ENCODE assay signal across 8 mouse cellular contexts in the genomic region with DNA sequence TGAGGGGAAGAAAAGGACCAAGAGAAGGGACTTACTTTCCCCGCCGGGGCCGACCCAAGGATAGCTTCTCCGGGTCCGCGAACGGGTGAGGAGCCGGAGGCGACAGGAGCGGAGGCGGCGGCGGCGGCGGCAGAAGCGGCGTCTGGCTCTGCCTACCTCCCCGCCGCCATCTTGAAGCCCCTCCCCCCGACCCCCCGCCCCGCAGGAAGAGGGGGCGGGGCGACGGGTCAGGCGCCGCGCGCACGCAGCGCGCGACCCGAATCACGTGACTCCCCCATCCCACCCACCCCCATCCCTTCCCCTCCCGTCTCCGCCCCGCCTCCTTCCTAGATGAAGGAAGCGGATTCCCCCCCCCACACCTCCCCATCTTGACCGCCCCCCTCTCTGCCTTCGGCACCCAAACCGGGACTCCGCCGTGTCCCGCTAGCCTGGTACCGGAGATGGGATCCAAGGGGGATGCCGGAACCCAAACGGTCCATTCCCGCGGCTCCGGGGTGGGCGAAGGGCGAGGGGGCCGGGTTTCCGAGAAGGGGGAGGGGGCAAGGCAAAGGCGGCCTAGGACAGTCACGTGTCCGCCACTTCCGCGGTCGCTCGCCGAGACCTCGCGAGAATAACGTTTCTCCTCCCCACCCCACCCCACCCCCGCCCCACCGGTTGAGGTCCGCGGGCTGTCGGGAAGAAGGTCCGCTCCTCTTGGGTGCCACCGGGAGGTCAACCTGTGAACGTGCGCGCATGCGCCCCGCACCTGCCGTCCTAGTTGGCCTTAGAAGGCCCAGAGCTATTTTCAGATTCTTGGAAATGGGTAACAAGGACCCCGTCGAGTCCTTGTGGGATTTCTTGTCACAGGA. TPM values are rescaled to one million over a fixed set of nuclear protein-coding genes. Genes with fewer than 3 reads are reported as not detected.
DNase-seq lines count a peak whose midpoint lies in the region; ATAC-seq lines count a peak whose summit lies in the region.

A gene (minus strand): TSS at position 590 of the 848 bp plus-strand sequence.

- H3K4me3 ChIP-seq in hindbrain, embryonic 10.5 days: peak within 1 kb of the TSS; percentile 100

- no peaks in the 10 kb centered on the region for H3K27me3 ChIP-seq in hindbrain, embryonic 10.5 days (ENCODE audit: insufficient read depth, poor library complexity, severe bottlenecking)

- peaks cover 14% of the 10 kb centered on the region for H3K4me1 ChIP-seq in hindbrain, embryonic 10.5 days (replicated peaks)

- H3K27ac ChIP-seq in hindbrain, embryonic 10.5 days: peak within 1 kb of the TSS; percentile 98

- under 1% methylated on average over 68 of the region's 81 CpGs for WGBS in hindbrain, embryonic 10.5 days

- DNase-seq in MEL-GATA-1-ER (ENCODE audit: extremely low read depth, low read depth): peak; percentile 85
- DNase-seq in cerebellum, adult 8-10 months: peak; percentile 93
- peak; percentile 97 for DNase-seq in hindbrain, embryonic 10.5 days (ENCODE audit: low spot score)
- DNase-seq in layer of hippocampus, postnatal 10 days (ENCODE audit: low spot score in 2 of 2): peak; percentile 89 to 91
- DNase-seq in lung, postnatal 10 days: peak; percentile 95
- peak; percentile 90 for DNase-seq in ovary, postnatal 36 days (ENCODE audit: low spot score)
- DNase-seq in thymus, postnatal 25 days: peak; percentile 92

- H3K36me3 ChIP-seq in hindbrain, embryonic 10.5 days: peaks cover 15% of the 10 kb centered on the region; the same call in 1 of the 2 replicates

- peak; percentile 91 for ATAC-seq in frontal cortex, adult (ENCODE audit: low TSS enrichment)

- no peaks in the 10 kb centered on the region for H3K9me3 ChIP-seq in hindbrain, embryonic 10.5 days

RNA-seq across cellular contexts. Expression of the gene that starts here (rescaled TPM):
- polyA plus RNA-seq in hindbrain, embryonic 10.5 days (2016; fragmentation: Nextera tagmentation; extraction: Ambion mirVana): 84.6 and 86.6 TPM in 2 replicates
- total RNA-seq in layer of hippocampus, postnatal 10 days (2021): 100 to 1,000 TPM; 125 to 128 TPM

Comparison
In these comparisons a context has a peak if more than half of its experiments do, and no peak if none do; other contexts are left out.
1. Peak in every context shown above with its lines: DNase-seq, ATAC-seq, H3K4me3 ChIP-seq and H3K27ac ChIP-seq.